Mouse (Mus musculus): ENCODE measurements around the gene Prc1. TPM values are rescaled to one million over a fixed set of nuclear protein-coding genes. Genes with fewer than 3 reads are reported as not detected.

Gene Prc1
- 53.8 and 59.6 TPM in 2 replicates for polyA plus RNA-seq (2015; fragmentation: Nextera tagmentation; extraction: Ambion mirVana)

DNA sequence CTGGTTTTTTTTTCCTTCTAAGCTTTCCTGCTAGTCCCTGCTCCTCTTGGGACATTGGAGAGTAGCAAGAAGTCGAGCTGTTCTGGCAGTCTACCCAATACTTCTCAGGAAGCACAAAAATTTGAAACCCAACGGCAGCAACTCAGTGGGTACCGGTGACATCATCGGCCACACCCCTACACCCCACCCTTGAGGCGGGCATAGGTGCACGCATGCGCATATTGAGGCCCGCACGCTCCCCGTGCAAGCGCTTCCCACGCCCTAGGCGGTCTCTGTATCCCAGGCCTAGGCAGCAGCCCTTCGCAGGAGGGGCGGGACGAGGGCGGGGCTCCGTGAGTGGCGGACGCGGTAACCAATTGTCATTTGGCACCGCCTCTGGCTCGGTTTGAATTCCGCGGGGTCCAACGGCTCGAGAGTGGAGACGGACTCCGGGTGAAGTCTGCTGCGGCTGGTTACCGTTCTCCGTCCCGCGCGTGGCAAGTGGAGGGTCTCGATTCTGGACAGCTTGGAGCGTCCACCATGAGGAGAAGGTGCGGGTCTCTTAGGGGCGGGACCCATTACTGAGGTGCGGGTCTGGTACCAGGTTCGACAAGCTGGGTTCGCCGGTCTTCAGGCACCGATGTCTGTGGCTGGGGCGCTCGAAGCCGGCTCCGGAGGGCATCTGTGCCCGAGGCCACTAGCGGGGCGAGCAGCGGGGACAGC, at the start of gene Prc1:
TSS of gene Prc1 (plus strand) at position 389 of the 702 bp plus-strand sequence.
- Histone ChIP-seq H3K27ac (peak within 1 kb of the TSS; percentile 71), H3K36me3 (ENCODE audit: insufficient read depth, low read length) (0 out of 2 replicates have a peak, but pooled peaks cover 3% of the 10 kb centered on the region), H3K4me1 (replicated peaks; ENCODE audit: insufficient read depth, low read length) (no peaks in the 10 kb centered on the region), H3K4me2 (ENCODE audit: low read length) (peak within 1 kb of the TSS; percentile 87), H3K9me3 (replicated peaks; ENCODE audit: low read length) (no peaks in the 10 kb centered on the region), H3K9ac (ENCODE audit: low read depth, low read length) (peak within 1 kb of the TSS; percentile 75), H3K27me3 (ENCODE audit: insufficient read depth, low read length) (no peaks in the 10 kb centered on the region), H3K4me3 (replicated peaks; ENCODE audit: low read depth, low read length) (peak within 1 kb of the TSS; percentile 73)
- ATAC-seq (replicated peaks; ENCODE audit: low FRiP score, low read depth) (peak; percentile 99), DNase-seq (ENCODE audit: low spot score) (peak; percentile 98)
- no peak for TF ChIP-seq CTCF (IDR thresholded peaks at IDR 0.05; ENCODE audit: low read depth)
- WGBS = under 1% methylated on average over 52 of the region's 52 CpGs

DNA sequence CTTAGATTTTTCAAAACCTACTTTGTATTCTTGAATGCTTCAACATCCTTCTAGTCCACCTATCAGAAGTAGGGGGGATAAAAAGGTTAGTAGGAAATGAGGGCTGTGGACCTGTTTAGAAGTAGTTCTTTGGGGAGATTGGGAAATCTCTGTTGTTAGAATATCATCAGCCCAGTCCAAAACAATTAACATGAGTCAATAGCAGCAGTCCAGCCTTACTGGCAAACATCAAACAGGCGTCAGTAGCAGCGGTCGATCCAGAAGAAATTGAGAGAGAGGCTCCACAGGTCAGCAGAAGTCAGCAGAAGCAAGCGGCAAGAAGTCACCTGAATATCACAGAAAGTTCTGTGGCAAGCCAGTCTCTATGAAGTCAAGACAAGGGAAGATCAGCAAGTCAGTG, 49.4 kb upstream of the Prc1 start:
- DNase-seq (ENCODE audit: low spot score) (no peak), ATAC-seq (replicated peaks; ENCODE audit: low FRiP score, low read depth) (no peak)
- H3K9ac ChIP-seq (ENCODE audit: low read depth, low read length) = no peak overlapping the region
- no peaks in the 10 kb centered on the region for H3K9me3 ChIP-seq (replicated peaks; ENCODE audit: low read length)
- H3K27me3 ChIP-seq (ENCODE audit: insufficient read depth, low read length) = no peaks in the 10 kb centered on the region
- 0 out of 2 replicates have a peak, but pooled peaks cover 6% of the 10 kb centered on the region for H3K36me3 ChIP-seq (ENCODE audit: insufficient read depth, low read length)
- H3K4me2 ChIP-seq (ENCODE audit: low read length) = no peak overlapping the region
- H3K4me1 ChIP-seq (replicated peaks; ENCODE audit: insufficient read depth, low read length) = no peaks in the 10 kb centered on the region
- no peak overlapping the region for H3K4me3 ChIP-seq (replicated peaks; ENCODE audit: low read depth, low read length)
- TF ChIP-seq CTCF (IDR thresholded peaks at IDR 0.05; ENCODE audit: low read depth) = no peak
- 95% methylated on average over 4 of the region's 4 CpGs for WGBS
- H3K27ac ChIP-seq = no peak overlapping the region

DNA sequence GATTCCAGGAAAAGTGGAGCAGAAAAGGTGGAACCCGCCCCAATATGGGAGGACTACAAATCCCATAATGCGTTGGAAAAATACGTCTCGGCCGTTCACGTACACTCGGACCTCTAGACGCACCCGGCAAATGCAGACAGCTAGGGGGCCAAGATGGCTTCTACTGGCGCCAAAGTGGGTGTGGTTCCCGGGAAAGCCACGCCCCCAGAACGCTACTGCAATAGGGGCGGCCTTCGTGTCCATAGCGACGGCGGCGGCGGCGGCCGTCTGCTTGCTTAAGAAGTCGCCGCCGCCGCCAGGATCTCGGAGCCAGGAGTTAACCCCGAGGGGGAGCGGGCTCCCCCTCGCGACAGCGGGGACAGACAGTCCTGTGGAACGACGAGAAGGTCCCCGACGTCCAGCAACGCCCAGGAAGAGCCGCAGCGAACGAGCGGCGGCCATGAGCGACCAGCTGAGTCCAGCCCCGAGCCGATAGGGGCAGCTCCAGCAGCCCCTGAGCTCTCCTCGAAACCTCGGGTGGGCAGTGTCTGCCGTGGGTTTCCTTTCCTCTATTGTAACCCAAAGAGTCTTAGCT, 48.0 kb upstream of the Prc1 start, which contains the start of gene Ttll13:
TSS of gene Ttll13 (plus strand) at position 229 of the 574 bp plus-strand sequence.
- DNase-seq (ENCODE audit: low spot score) (peak; percentile 100), ATAC-seq (replicated peaks; ENCODE audit: low FRiP score, low read depth) (peak; percentile 97)
- H3K27ac ChIP-seq = peak within 1 kb of the TSS; percentile 63
- TF ChIP-seq CTCF (IDR thresholded peaks at IDR 0.05; ENCODE audit: low read depth) = peak; percentile 67
- peak within 1 kb of the TSS; percentile 59 for H3K4me3 ChIP-seq (replicated peaks; ENCODE audit: low read depth, low read length)
- H3K9ac ChIP-seq (ENCODE audit: low read depth, low read length) = peak within 1 kb of the TSS; percentile 64
- no peaks in the 10 kb centered on the region for H3K36me3 ChIP-seq (ENCODE audit: insufficient read depth, low read length)
- WGBS = 1% methylated on average over 48 of the region's 48 CpGs
- no peaks in the 10 kb centered on the region for H3K4me1 ChIP-seq (replicated peaks; ENCODE audit: insufficient read depth, low read length)
- H3K4me2 ChIP-seq (ENCODE audit: low read length) = peak within 1 kb of the TSS; percentile 67
- no peaks in the 10 kb centered on the region for H3K27me3 ChIP-seq (ENCODE audit: insufficient read depth, low read length)
- no peaks in the 10 kb centered on the region for H3K9me3 ChIP-seq (replicated peaks; ENCODE audit: low read length)

DNA sequence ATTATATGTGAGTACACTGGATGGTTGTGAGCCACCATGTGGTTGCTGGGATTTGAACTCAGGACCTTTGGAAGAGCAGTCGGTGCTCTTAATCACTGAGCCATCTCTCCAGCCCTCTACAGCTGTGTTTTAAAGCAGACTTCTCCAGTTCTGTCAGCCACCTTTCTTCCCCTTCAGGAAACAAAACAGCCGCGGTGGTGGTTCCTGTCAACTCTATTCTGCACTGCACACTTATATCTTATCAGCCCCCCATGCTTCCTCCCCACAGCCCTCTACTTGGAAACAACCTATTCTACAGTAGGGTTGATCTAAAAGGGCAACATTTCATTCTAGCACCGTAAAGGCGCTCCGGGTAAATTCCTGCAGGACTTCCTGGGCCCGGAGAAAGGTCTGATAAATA, 47.4 kb upstream of the Prc1 start:
- Histone ChIP-seq H3K4me1 (replicated peaks; ENCODE audit: insufficient read depth, low read length) (no peaks in the 10 kb centered on the region), H3K36me3 (ENCODE audit: insufficient read depth, low read length) (no peaks in the 10 kb centered on the region), H3K4me2 (ENCODE audit: low read length) (peak overlapping the region; percentile 67), H3K27me3 (ENCODE audit: insufficient read depth, low read length) (no peaks in the 10 kb centered on the region), H3K4me3 (replicated peaks; ENCODE audit: low read depth, low read length) (peak overlapping the region; percentile 59), H3K9ac (ENCODE audit: low read depth, low read length) (no peak overlapping the region), H3K27ac (peak overlapping the region; percentile 63; the same call in 1 of the 2 replicates), H3K9me3 (replicated peaks; ENCODE audit: low read length) (no peaks in the 10 kb centered on the region)
- ATAC-seq (replicated peaks; ENCODE audit: low FRiP score, low read depth) (no peak), DNase-seq (ENCODE audit: low spot score) (no peak)
- WGBS = 57% methylated on average over 7 of the region's 7 CpGs
- TF ChIP-seq CTCF (IDR thresholded peaks at IDR 0.05; ENCODE audit: low read depth) = no peak

- DNase-seq (ENCODE audit: low spot score) = no peak
- WGBS = 76% methylated on average over 7 of the region's 7 CpGs
- Histone ChIP-seq H3K27me3 (ENCODE audit: insufficient read depth, low read length) (no peaks in the 10 kb centered on the region), H3K36me3 (ENCODE audit: insufficient read depth, low read length) (no peaks in the 10 kb centered on the region), H3K9me3 (replicated peaks; ENCODE audit: low read length) (no peaks in the 10 kb centered on the region), H3K4me2 (ENCODE audit: low read length) (no peak overlapping the region), H3K27ac (no peak overlapping the region), H3K9ac (ENCODE audit: low read depth, low read length) (no peak overlapping the region), H3K4me1 (replicated peaks; ENCODE audit: insufficient read depth, low read length) (no peaks in the 10 kb centered on the region), H3K4me3 (replicated peaks; ENCODE audit: low read depth, low read length) (no peak overlapping the region)
- ATAC-seq (replicated peaks; ENCODE audit: low FRiP score, low read depth) = no peak
- TF ChIP-seq CTCF (IDR thresholded peaks at IDR 0.05; ENCODE audit: low read depth) = no peak
Measured at GRCm38 (mm10) chr7:80252437-80252836, 41.8 kb upstream of the Prc1 start.

- WGBS = 87% methylated on average over 11 of the region's 11 CpGs
Measured at GRCm38 (mm10) chr7:80252886-80253285, 41.4 kb upstream of the Prc1 start.

More at GRCm38 (mm10) chr7:80252886-80253285, 41.4 kb upstream of the Prc1 start:
- no peak for TF ChIP-seq CTCF (IDR thresholded peaks at IDR 0.05; ENCODE audit: low read depth)
- no peak for ATAC-seq (replicated peaks; ENCODE audit: low FRiP score, low read depth)
- no peaks in the 10 kb centered on the region for H3K27me3 ChIP-seq (ENCODE audit: insufficient read depth, low read length)
- no peak overlapping the region for H3K27ac ChIP-seq
- no peak overlapping the region for H3K4me3 ChIP-seq (replicated peaks; ENCODE audit: low read depth, low read length)
- no peak overlapping the region for H3K4me2 ChIP-seq (ENCODE audit: low read length)
- H3K9ac ChIP-seq (ENCODE audit: low read depth, low read length) = no peak overlapping the region
- H3K4me1 ChIP-seq (replicated peaks; ENCODE audit: insufficient read depth, low read length) = no peaks in the 10 kb centered on the region
- H3K9me3 ChIP-seq (replicated peaks; ENCODE audit: low read length) = no peaks in the 10 kb centered on the region
- DNase-seq (ENCODE audit: low spot score) = no peak
- H3K36me3 ChIP-seq (ENCODE audit: insufficient read depth, low read length) = no peaks in the 10 kb centered on the region

All from kidney, postnatal 0 days (tissue).